Mouse (Mus musculus) stomach, embryonic 15.5 days (tissue): ENCODE measurements around the gene Lhx1. TPM values are rescaled to one million over a fixed set of nuclear protein-coding genes. Genes with fewer than 3 reads are reported as not detected.
A peak's percentile ranks its signal among the peaks of the same experiment; 100 is the strongest.

Experiments used
- ATAC-seq: fragments of 200-750 bp; cut with Nextera tagmentation; 2 replicates; pipeline ENCODE4 v1.8.0; 2017; ENCODE audit warnings: low read depth, moderate number of reproducible peaks, moderate TSS enrichment; ENCODE audit not compliant: insufficient read depth, low FRiP score
- H3K27ac ChIP-seq: fragments of 300-500 bp; sonication (generic); 2 replicates; pipeline ENCODE4 v1.5.1; 2015; ENCODE audit warnings: mild to moderate bottlenecking, inconsistent platforms
- H3K27me3 ChIP-seq: fragments of 300-500 bp; sonication (generic); replicated peaks from 2 replicates; pipeline ENCODE4 v1.6.1; 2015; ENCODE audit warnings: inconsistent platforms
- H3K36me3 ChIP-seq: fragments of 300-500 bp; sonication (generic); 2 replicates; pipeline ENCODE4 v1.6.1; 2015; ENCODE audit warnings: inconsistent platforms
- H3K4me1 ChIP-seq: fragments of 300-500 bp; sonication (generic); 2 replicates; pipeline ENCODE4 v1.6.1; 2015; ENCODE audit warnings: inconsistent platforms
- H3K4me2 ChIP-seq: fragments of 300-500 bp; sonication (generic); 2 replicates; pipeline ENCODE4 v1.6.1; 2015; ENCODE audit warnings: mild to moderate bottlenecking, inconsistent platforms
- H3K4me3 ChIP-seq: fragments of 300-500 bp; sonication (generic); replicated peaks from 2 replicates; pipeline ENCODE4 v1.5.1; 2015; ENCODE audit warnings: inconsistent platforms
- H3K9ac ChIP-seq: fragments of 300-500 bp; sonication (generic); 2 replicates; pipeline ENCODE4 v1.6.1; 2015; ENCODE audit warnings: inconsistent platforms
- H3K9me3 ChIP-seq: fragments of 300-500 bp; sonication (generic); 2 replicates; pipeline ENCODE4 v1.6.1; 2016; ENCODE audit warnings: inconsistent platforms
- WGBS: fragments of 180-500 bp; shearing (Covaris S2); methylation state at CpG from one replicate; pipeline ENCODE4 v1.1.7; 2015; 5-methylcytosine and 5-hydroxymethylcytosine counted together
- polyA plus RNA-seq: library from polyadenylated mRNA; unstranded; fragments of >200 nt; fragmentation: Nextera tagmentation; extraction: Ambion mirVana; gene quantifications from 2 replicates; pipeline ENCODE4 v1.2.1, GENCODE M21; 2015

The Lhx1 gene
- polyA plus RNA-seq, 1 experiment from 2014 or later: 0.42 TPM

- Histone ChIP-seq H3K27ac (no peak overlapping the region), H3K4me2 (no peak overlapping the region), H3K36me3 (no peaks in the 10 kb centered on the region), H3K4me3 (no peak overlapping the region), H3K27me3 (peaks cover 63% of the 10 kb centered on the region), H3K9me3 (no peaks in the 10 kb centered on the region), H3K4me1 (0 out of 2 replicates have a peak, but pooled peaks cover 3% of the 10 kb centered on the region), H3K9ac (no peak overlapping the region)
- no peak for ATAC-seq
- WGBS: 14% methylated on average over 14 of the region's 14 CpGs
These were observed 8.7 kb downstream of the Lhx1 start for GRCm38 (mm10) chr11:84516501-84517240.

GRCm38 (mm10) chr11:84513171-84514116 lies 11.9 kb downstream of the Lhx1 start, which contains the start of gene Aatf:
Gene Aatf, minus strand, starts transcription at chr11:84513522.
- Histone ChIP-seq H3K36me3 (peaks cover 12% of the 10 kb centered on the region; the same call in 1 of the 2 replicates), H3K9ac (peak within 1 kb of the TSS; percentile 73), H3K4me2 (peak within 1 kb of the TSS; percentile 89), H3K27ac (peak within 1 kb of the TSS; percentile 66; the same call in 1 of the 2 replicates), H3K27me3 (peaks cover 31% of the 10 kb centered on the region), H3K4me3 (peak within 1 kb of the TSS; percentile 84), H3K4me1 (no peaks in the 10 kb centered on the region), H3K9me3 (no peaks in the 10 kb centered on the region)
- peak; percentile 98 for ATAC-seq
- under 1% methylated on average over 75 of the region's 80 CpGs for WGBS

- ATAC-seq: no peak
- peaks cover 12% of the 10 kb centered on the region; the same call in 1 of the 2 replicates for H3K36me3 ChIP-seq
- no peaks in the 10 kb centered on the region for H3K4me1 ChIP-seq
- WGBS: 87% methylated on average over 1 of the region's 1 CpGs
- no peaks in the 10 kb centered on the region for H3K9me3 ChIP-seq
- no peak overlapping the region for H3K4me3 ChIP-seq
- H3K27ac ChIP-seq: no peak overlapping the region
- no peak overlapping the region for H3K9ac ChIP-seq
- peak overlapping the region; percentile 89 for H3K4me2 ChIP-seq
- peaks cover 25% of the 10 kb centered on the region for H3K27me3 ChIP-seq
These were observed 13.3 kb downstream of the Lhx1 start for GRCm38 (mm10) chr11:84512031-84512430.

- H3K4me1 ChIP-seq: no peaks in the 10 kb centered on the region
- no peaks in the 10 kb centered on the region for H3K27me3 ChIP-seq
- no peak overlapping the region for H3K4me2 ChIP-seq
- no peak overlapping the region for H3K9ac ChIP-seq
- H3K36me3 ChIP-seq: peaks cover 12% of the 10 kb centered on the region
- H3K27ac ChIP-seq: no peak overlapping the region
- ATAC-seq: no peak
- 98% methylated on average over 1 of the region's 1 CpGs for WGBS
- no peak overlapping the region for H3K4me3 ChIP-seq
- no peaks in the 10 kb centered on the region for H3K9me3 ChIP-seq
These were observed 21.0 kb downstream of the Lhx1 start for GRCm38 (mm10) chr11:84504296-84504695.

GRCm38 (mm10) chr11:84497944-84498343 lies 27.4 kb downstream of the Lhx1 start:
- H3K27me3 ChIP-seq: no peaks in the 10 kb centered on the region
- H3K9ac ChIP-seq: no peak overlapping the region
- no peak overlapping the region for H3K27ac ChIP-seq
- peaks cover 4% of the 10 kb centered on the region; the same call in 1 of the 2 replicates for H3K36me3 ChIP-seq
- WGBS: 70% methylated on average over 2 of the region's 2 CpGs
- no peak overlapping the region for H3K4me3 ChIP-seq
- ATAC-seq: no peak
- no peak overlapping the region for H3K4me2 ChIP-seq
- no peaks in the 10 kb centered on the region for H3K9me3 ChIP-seq
- H3K4me1 ChIP-seq: no peaks in the 10 kb centered on the region

GRCm38 (mm10) chr11:84496901-84497300 lies 28.4 kb downstream of the Lhx1 start:
- Histone ChIP-seq H3K27ac (no peak overlapping the region), H3K4me2 (no peak overlapping the region), H3K4me3 (no peak overlapping the region), H3K9ac (no peak overlapping the region), H3K9me3 (no peaks in the 10 kb centered on the region), H3K4me1 (no peaks in the 10 kb centered on the region), H3K36me3 (peaks cover 4% of the 10 kb centered on the region), H3K27me3 (no peaks in the 10 kb centered on the region)
- ATAC-seq: no peak

- H3K9ac ChIP-seq: no peak overlapping the region
- peaks cover 14% of the 10 kb centered on the region for H3K36me3 ChIP-seq
- H3K27me3 ChIP-seq: no peaks in the 10 kb centered on the region
- H3K27ac ChIP-seq: no peak overlapping the region
- no peaks in the 10 kb centered on the region for H3K4me1 ChIP-seq
- 67% methylated on average over 4 of the region's 4 CpGs for WGBS
- no peaks in the 10 kb centered on the region for H3K9me3 ChIP-seq
- no peak for ATAC-seq
- H3K4me3 ChIP-seq: no peak overlapping the region
- H3K4me2 ChIP-seq: no peak overlapping the region
These were observed 29.6 kb downstream of the Lhx1 start for GRCm38 (mm10) chr11:84495774-84496173.

- 0 out of 2 replicates have a peak, but pooled peaks cover 5% of the 10 kb centered on the region for H3K4me1 ChIP-seq
- no peaks in the 10 kb centered on the region for H3K9me3 ChIP-seq
- no peak overlapping the region for H3K27ac ChIP-seq
- 59% methylated on average over 7 of the region's 7 CpGs for WGBS
- no peak overlapping the region for H3K4me2 ChIP-seq
- H3K4me3 ChIP-seq: no peak overlapping the region
- H3K27me3 ChIP-seq: no peaks in the 10 kb centered on the region
- H3K36me3 ChIP-seq: no peaks in the 10 kb centered on the region
- H3K9ac ChIP-seq: no peak overlapping the region
- ATAC-seq: no peak
These were observed 43.7 kb downstream of the Lhx1 start for GRCm38 (mm10) chr11:84481661-84482060.

- Histone ChIP-seq H3K4me3 (no peak overlapping the region), H3K27ac (no peak overlapping the region), H3K9ac (no peak overlapping the region), H3K27me3 (no peaks in the 10 kb centered on the region), H3K9me3 (no peaks in the 10 kb centered on the region), H3K4me2 (no peak overlapping the region), H3K36me3 (no peaks in the 10 kb centered on the region), H3K4me1 (0 out of 2 replicates have a peak, but pooled peaks cover 5% of the 10 kb centered on the region)
- 34% methylated on average over 3 of the region's 3 CpGs for WGBS
- ATAC-seq: no peak
These were observed 44.9 kb downstream of the Lhx1 start for GRCm38 (mm10) chr11:84480451-84480850.

- WGBS: 84% methylated on average over 2 of the region's 2 CpGs
- ATAC-seq: no peak
- H3K4me1 ChIP-seq: 0 out of 2 replicates have a peak, but pooled peaks cover 4% of the 10 kb centered on the region
These were observed 48.7 kb downstream of the Lhx1 start for GRCm38 (mm10) chr11:84476641-84477040.

GRCm38 (mm10) chr11:84475991-84476390 lies 49.3 kb downstream of the Lhx1 start:
- H3K27ac ChIP-seq: no peak overlapping the region
- no peak overlapping the region for H3K4me3 ChIP-seq
- H3K36me3 ChIP-seq: no peaks in the 10 kb centered on the region
- H3K9ac ChIP-seq: no peak overlapping the region
- no peaks in the 10 kb centered on the region for H3K27me3 ChIP-seq
- H3K4me1 ChIP-seq: no peaks in the 10 kb centered on the region
- H3K4me2 ChIP-seq: no peak overlapping the region
- WGBS: 93% methylated on average over 4 of the region's 4 CpGs
- no peak for ATAC-seq
- no peaks in the 10 kb centered on the region for H3K9me3 ChIP-seq

More at GRCm38 (mm10) chr11:84476641-84477040, 48.7 kb downstream of the Lhx1 start:
- H3K27ac ChIP-seq: no peak overlapping the region
- no peak overlapping the region for H3K4me3 ChIP-seq
- no peaks in the 10 kb centered on the region for H3K27me3 ChIP-seq
- H3K4me2 ChIP-seq: no peak overlapping the region
- H3K36me3 ChIP-seq: no peaks in the 10 kb centered on the region
- H3K9me3 ChIP-seq: no peaks in the 10 kb centered on the region
- no peak overlapping the region for H3K9ac ChIP-seq
